ENCODE assay signal across 1 mouse cellular context in genomic region chr10:67297175-67297855, GRCm38 (mm10).
TF ChIP-seq lines count a peak whose summit lies in the region.

No protein-coding gene starts in this region.

TF ChIP-seq in CH12.LX, 34 proteins besides CTCF, POLR2A, EP300 and RAD21 (continued from another document):
- 0 out of 2 replicates have a peak, but pooled peaks have one; percentile 23 for TF ChIP-seq MEF2A (IDR thresholded peaks at IDR 0.05; ENCODE audit: borderline replicate concordance, low read depth, low read length)
- TF ChIP-seq HCFC1 (IDR thresholded peaks at IDR 0.05; ENCODE audit: low read depth, low read length): no peak; the same call in 1 of the 2 replicates
- no peak for TF ChIP-seq RCOR1 (conservative IDR thresholded peaks at IDR 0.05; ENCODE audit: low read depth, low read length)
- TF ChIP-seq MXI1 (IDR thresholded peaks at IDR 0.05; ENCODE audit: low read depth, low read length): no peak
- TF ChIP-seq PAX5 (IDR thresholded peaks at IDR 0.05; ENCODE audit: low read length): no peak
- peak; percentile 42; the same call in 1 of the 2 replicates for TF ChIP-seq TCF12 (IDR thresholded peaks at IDR 0.05; ENCODE audit: low read depth, low read length)
- 0 out of 2 replicates have a peak, but pooled peaks have one; percentile 53 for TF ChIP-seq TBP (conservative IDR thresholded peaks at IDR 0.05; ENCODE audit: low read depth, low read length)
- peak; percentile 93 for TF ChIP-seq BHLHE40 (IDR thresholded peaks at IDR 0.05; ENCODE audit: low read depth, low read length)
- TF ChIP-seq ZNF384 (IDR thresholded peaks at IDR 0.05; ENCODE audit: low read depth, low read length): no peak
- TF ChIP-seq SIN3A (IDR thresholded peaks at IDR 0.05; ENCODE audit: low read length): peak; percentile 74
- peak; percentile 53; the same call in 1 of the 2 replicates for TF ChIP-seq IRF4 (IDR thresholded peaks at IDR 0.05; ENCODE audit: low read depth, low read length)
- TF ChIP-seq NRF1 (IDR thresholded peaks at IDR 0.05; ENCODE audit: low read depth, low read length): no peak
- peak; percentile 46 for TF ChIP-seq ELF1 (IDR thresholded peaks at IDR 0.05; ENCODE audit: low read depth, low read length)
- TF ChIP-seq SMC3 (IDR thresholded peaks at IDR 0.05; ENCODE audit: low read depth, low read length): no peak
- peak; percentile 95; the same call in 1 of the 2 replicates for TF ChIP-seq MAZ (IDR thresholded peaks at IDR 0.05; ENCODE audit: low read depth, low read length)
